Mouse (Mus musculus): Measurements from ENCODE around the gene Ccdc12. TPM values are rescaled to one million over a fixed set of nuclear protein-coding genes. Genes with fewer than 3 reads are reported as not detected.

Gene Ccdc12
- total RNA-seq, 2 experiments from 2014 or later, result 65.9 to 74.9 TPM

Small RNA genes within 50 kb of the gene (microRNA-seq; reads per million reads assigned to microRNA genes)
- not detected for gene Mir8107

Other genes with a start within 250 kb of the Ccdc12 start
- gene Ptpn23, start 248.3 kb upstream of the Ccdc12 start, total RNA-seq (2021), result 10 to 100 TPM; 55.4 to 64.8 TPM
- 10 to 100 TPM; 24.9 to 79.3 TPM for gene Ngp, start 236.8 kb upstream of the Ccdc12 start, total RNA-seq (2021)
- 10 to 100 TPM; 11.2 to 12.0 TPM for gene Klhl18, start 179.8 kb upstream of the Ccdc12 start, total RNA-seq (2021)
- under 1 TPM; 0.76 to 0.95 TPM for gene Kif9, start 179.5 kb upstream of the Ccdc12 start, total RNA-seq (2021)
- gene Setd2, start 123.9 kb upstream of the Ccdc12 start, total RNA-seq (2021), result 100 to 1,000 TPM in 1 of 2 experiments, 10 to 100 TPM in 1; 97.0 to 102 TPM
- 10 to 100 TPM; 16.0 to 17.9 TPM for gene Nradd, start 32.1 kb upstream of the Ccdc12 start, total RNA-seq (2021)
- 10 to 100 TPM in 1 of 2 experiments, 1 to 10 TPM in 1; 8.9 to 11.8 TPM for gene Nbeal2, start 2.3 kb upstream of the Ccdc12 start, total RNA-seq (2021)
- gene Myl3, start 85.4 kb downstream of the Ccdc12 start, total RNA-seq (2021), result 1 to 10 TPM; 2.9 to 9.8 TPM
- 10 to 100 TPM; 18.0 to 37.9 TPM for gene Pth1r, start 90.6 kb downstream of the Ccdc12 start, total RNA-seq (2021)
- not detected for gene Prss42, start 141.7 kb downstream of the Ccdc12 start, total RNA-seq (2021)
- not detected for gene Prss44, start 157.5 kb downstream of the Ccdc12 start, total RNA-seq (2021)
- gene Prss43, start 170.2 kb downstream of the Ccdc12 start, total RNA-seq (2021), result not detected
- gene Prss45, start 178.1 kb downstream of the Ccdc12 start, total RNA-seq (2021), result not detected
- gene Prss46, start 188.0 kb downstream of the Ccdc12 start, total RNA-seq (2021), result not detected
- under 1 TPM in 1 of 2 experiments, not detected in 1; 0.34 TPM for gene Prss50, start 201.5 kb downstream of the Ccdc12 start, total RNA-seq (2021)
- gene Als2cl, start 223.4 kb downstream of the Ccdc12 start, total RNA-seq (2021), result 10 to 100 TPM; 22.0 to 22.5 TPM
- gene Tmie, start 223.6 kb downstream of the Ccdc12 start, total RNA-seq (2021), result 1 to 10 TPM; 1.9 to 3.5 TPM